Mouse (Mus musculus) ZHBTc4 (cell line): ENCODE results near the gene Zxdc.

Experiments used
- DNase-seq: peaks from one replicate; pipeline ENCODE4 v3.0.0-alpha.2; 2011; ENCODE audit warnings: low read depth, low spot score

Gene Zxdc

GRCm38 (mm10) chr6:90452603-90453002, 83.3 kb downstream of the Zxdc start:
- DNase-seq: peak; percentile 78
